Mouse (Mus musculus) MEL (cell line): Measurements from ENCODE around the gene Ube3b. TPM values are rescaled to one million over a fixed set of nuclear protein-coding genes. Genes with fewer than 3 reads are reported as not detected.

Experiments
- DNase-seq: peaks from one replicate; pipeline ENCODE4 v3.0.0; 2011; ENCODE audit warnings: low read depth, low spot score
- H3K27ac ChIP-seq: 2 replicates; pipeline ENCODE4 v1.5.1; 2012; ENCODE audit warnings: low read depth, mild to moderate bottlenecking, control low read depth, low read length, moderate library complexity; ENCODE audit not compliant: control insufficient read depth
- H3K27me3 ChIP-seq, 2 experiments: fragments of 150-350 bp in 1 of 2; sonication (generic) in 1 of 2; 2 replicates each; pipeline ENCODE4 v1.6.1; 2012; ENCODE audit warnings: low read length in 2 of 2, mild to moderate bottlenecking in 2 of 2, improper control_type of control experiment in 1 of 2, moderate library complexity in 1 of 2; ENCODE audit not compliant: insufficient read depth in 2 of 2, control insufficient read depth in 1 of 2
- H3K36me3 ChIP-seq, 2 experiments: 2 replicates each; pipeline ENCODE4 v1.6.1; 2012 to 2014; ENCODE audit warnings: low read length in 2 of 2, improper control_type of control experiment in 1 of 2, inconsistent platforms in 1 of 2, mild to moderate bottlenecking in 1 of 2; ENCODE audit not compliant: insufficient read depth in 2 of 2, control insufficient read depth in 1 of 2
- H3K4me1 ChIP-seq, 2 experiments: fragments of 150-350 bp in 1 of 2; sonication (generic) in 1 of 2; 2 replicates each; pipeline ENCODE4 v1.6.1; 2012; ENCODE audit warnings: low read length in 2 of 2, improper control_type of control experiment in 1 of 2, mild to moderate bottlenecking in 1 of 2; ENCODE audit not compliant: insufficient read depth in 2 of 2, control insufficient read depth in 1 of 2
- H3K4me3 ChIP-seq, 2 experiments: fragments of 150-350 bp in 1 of 2; sonication (generic) in 1 of 2; 2 replicates each; pipeline ENCODE4 v1.5.1; 2012; ENCODE audit warnings: low read depth in 2 of 2, low read length in 2 of 2, mild to moderate bottlenecking in 2 of 2, moderate library complexity in 2 of 2, control low read depth in 1 of 2, improper control_type of control experiment in 1 of 2; ENCODE audit not compliant: control insufficient read depth in 1 of 2, insufficient read depth in 1 of 2
- H3K79me2 ChIP-seq: 2 replicates; pipeline ENCODE4 v1.6.1; 2012; ENCODE audit warnings: mild to moderate bottlenecking, low read length, moderate library complexity; ENCODE audit not compliant: control insufficient read depth, poor library complexity, insufficient read depth
- H3K9ac ChIP-seq: 2 replicates; pipeline ENCODE4 v1.6.1; 2012; ENCODE audit warnings: low read depth, mild to moderate bottlenecking, control low read depth, low read length, moderate library complexity; ENCODE audit not compliant: control insufficient read depth, poor library complexity, severe bottlenecking
- H3K9me3 ChIP-seq: fragments of 150-350 bp; sonication (generic); replicated peaks from 2 replicates; pipeline ENCODE4 v1.6.1; 2012; ENCODE audit warnings: mild to moderate bottlenecking, low read length, improper control_type of control experiment, moderate library complexity; ENCODE audit not compliant: insufficient read depth
- E2F4 ChIP-seq: IDR thresholded peaks from 2 replicates; pipeline ENCODE4 v1.6.1; 2011; ENCODE audit warnings: low read depth, low read length, improper control_type of control experiment, borderline replicate concordance
- EP300 ChIP-seq, 2 experiments: IDR thresholded peaks; 2 replicates each; pipeline ENCODE4 v1.6.1; 2011; ENCODE audit warnings: improper control_type of control experiment in 2 of 2, low read length in 2 of 2, low read depth in 1 of 2, mild to moderate bottlenecking in 1 of 2
- ETS1 ChIP-seq: IDR thresholded peaks from 2 replicates; pipeline ENCODE4 v1.6.1; 2012; ENCODE audit warnings: low read depth, mild to moderate bottlenecking, inconsistent platforms, low read length, improper control_type of control experiment, moderate library complexity
- GATA1 ChIP-seq: IDR thresholded peaks from 2 replicates; pipeline ENCODE4 v1.6.1; 2011; ENCODE audit warnings: low read depth, low read length, improper control_type of control experiment
- MAX ChIP-seq: IDR thresholded peaks from 2 replicates; pipeline ENCODE4 v1.6.1; 2011; ENCODE audit warnings: low read length, improper control_type of control experiment
- MYB ChIP-seq: IDR thresholded peaks from 2 replicates; pipeline ENCODE4 v1.6.1; 2011; ENCODE audit warnings: mild to moderate bottlenecking, low read depth, low read length, improper control_type of control experiment
- NELFE ChIP-seq: IDR thresholded peaks from 2 replicates; pipeline ENCODE4 v1.6.1; 2011; ENCODE audit warnings: low read depth, low read length, improper control_type of control experiment
- POLR2AphosphoS5 ChIP-seq: IDR thresholded peaks from 2 replicates; pipeline ENCODE4 v1.6.1; 2012; ENCODE audit warnings: low read depth, borderline replicate concordance, mild to moderate bottlenecking, inconsistent platforms, low read length, moderate library complexity, mixed read lengths
- SIN3A ChIP-seq: IDR thresholded peaks from 2 replicates; pipeline ENCODE4 v1.6.1; 2012; ENCODE audit warnings: low read length, improper control_type of control experiment, inconsistent platforms
- TAL1 ChIP-seq: IDR thresholded peaks from 2 replicates; pipeline ENCODE4 v1.6.1; 2012; ENCODE audit warnings: mild to moderate bottlenecking, inconsistent platforms, low read length, moderate library complexity, mixed read lengths
- TCF12 ChIP-seq: IDR thresholded peaks from 2 replicates; pipeline ENCODE4 v1.6.1; 2014; ENCODE audit warnings: low read depth, mild to moderate bottlenecking, inconsistent platforms, low read length, improper control_type of control experiment, moderate library complexity
- USF2 ChIP-seq, 2 experiments: IDR thresholded peaks; 2 replicates each; pipeline ENCODE4 v1.6.1; 2011 to 2012; ENCODE audit warnings: improper control_type of control experiment in 2 of 2, low read length in 2 of 2, borderline replicate concordance in 1 of 2, inconsistent platforms in 1 of 2, low read depth in 1 of 2, mild to moderate bottlenecking in 1 of 2; ENCODE audit not compliant: insufficient read depth in 1 of 2
- ZKSCAN1 ChIP-seq: IDR thresholded peaks from 2 replicates; pipeline ENCODE4 v1.6.1; 2012; ENCODE audit warnings: low read depth, mild to moderate bottlenecking, inconsistent platforms, low read length, improper control_type of control experiment, moderate library complexity
- polyA plus RNA-seq, 2 experiments: library from polyadenylated mRNA; stranded (reverse) in 1 of 2; unstranded in 1 of 2; fragments of >175 nt in 1 of 2; fragments of >200 nt in 1 of 2; gene quantifications; 2 replicates each; pipeline versions ENCODE4 v1.2.1 to v1.2.4; 2012; ENCODE audit warnings: low replicate concordance in 2 of 2, low read depth in 1 of 2; ENCODE audit not compliant: insufficient read length in 2 of 2, insufficient read depth in 1 of 2, missing spikeins in 1 of 2
- total RNA-seq: library from RNA; depleted of rRNA; stranded (reverse); fragments of 300-350 nt; gene quantifications from 2 replicates; pipeline ENCODE4 v1.2.3, GENCODE M21; 2012

Ube3b gene
- total and polyA plus RNA-seq, 3 experiments = 21.8 to 150 (median 45.4) TPM

- Histone ChIP-seq H3K9ac (no peak overlapping the region), H3K27ac (no peak overlapping the region), H3K4me3 (no peak overlapping the region), H3K4me1 (peaks cover 19 to 45% of the 10 kb centered on the region in 2 experiments), H3K79me2 (no peaks in the 10 kb centered on the region), H3K36me3 (peaks cover 8 to 30% of the 10 kb centered on the region in 2 experiments; a peak in 3 of 4 replicates), H3K9me3 (no peaks in the 10 kb centered on the region), H3K27me3 (no peaks in the 10 kb centered on the region)
- DNase-seq = no peak
- TF ChIP-seq E2F4 = no peak
- no peak for TF ChIP-seq MYB
- no peak for TF ChIP-seq NELFE
Measured at GRCm38 (mm10) chr5:114369921-114370320, 10.5 kb upstream of the Ube3b start.

- H3K79me2 ChIP-seq = no peaks in the 10 kb centered on the region
- TF ChIP-seq POLR2AphosphoS5 = no peak
- no peak for TF ChIP-seq TCF12
- TF ChIP-seq, all 39 proteins: peak for 0
- H3K36me3 ChIP-seq = peaks cover 8 to 32% of the 10 kb centered on the region in 2 experiments; a peak in 3 of 4 replicates
- no peaks in the 10 kb centered on the region for H3K27me3 ChIP-seq
- no peak overlapping the region; the same call in 1 of the 2 replicates for H3K27ac ChIP-seq
- H3K4me3 ChIP-seq = no peak overlapping the region
- DNase-seq = no peak
- peaks cover 18 to 46% of the 10 kb centered on the region in 2 experiments for H3K4me1 ChIP-seq
- no peak overlapping the region for H3K9ac ChIP-seq
- H3K9me3 ChIP-seq = no peaks in the 10 kb centered on the region
Measured at GRCm38 (mm10) chr5:114370371-114370776, 10.0 kb upstream of the Ube3b start.

- H3K9me3 ChIP-seq = no peaks in the 10 kb centered on the region
- H3K4me1 ChIP-seq = peaks cover 16 to 45% of the 10 kb centered on the region in 2 experiments
- H3K4me3 ChIP-seq = no peak overlapping the region
- H3K27ac ChIP-seq = peak overlapping the region; percentile 43
- no peaks in the 10 kb centered on the region; the same call in 1 of the 2 replicates for H3K79me2 ChIP-seq
- H3K9ac ChIP-seq = no peak overlapping the region
- peak; percentile 69; the same call in 1 of the 2 replicates for TF ChIP-seq ETS1
- TF ChIP-seq TAL1 = peak; percentile 91
- peak; percentile 74 for TF ChIP-seq EP300 (IDR thresholded peaks at IDR 0.05; ENCODE audit: low read depth in 1 of 2, low read length in 2 of 2)
- TF ChIP-seq TCF12 = peak; percentile 89
- no peak for TF ChIP-seq ZKSCAN1
- TF ChIP-seq MAX = no peak
- TF ChIP-seq USF2 (IDR thresholded peaks at IDR 0.05; ENCODE audit: borderline replicate concordance in 1 of 2, insufficient read depth in 1 of 2, low read depth in 1 of 2, low read length in 2 of 2) = no peak
- peak; percentile 74 for TF ChIP-seq GATA1
- TF ChIP-seq SIN3A = peak; percentile 60
- TF ChIP-seq, all 39 proteins: peak for 6
- H3K36me3 ChIP-seq = peaks cover 4 to 31% of the 10 kb centered on the region in 2 experiments; a peak in 3 of 4 replicates
- H3K27me3 ChIP-seq = no peaks in the 10 kb centered on the region
- DNase-seq = peak; percentile 83
Measured at GRCm38 (mm10) chr5:114371331-114371730, 9.1 kb upstream of the Ube3b start.
